Mouse (Mus musculus) right cerebral cortex, postnatal 14 days (tissue): Measurements from ENCODE around the gene Zc3h15.
"Not testable (repeated sequence)": the region's sequence is repeated elsewhere in the genome, so short reads cannot be mapped to it uniquely, and the experiment has no call there.

ENCODE experiments used
- DNase-seq: peaks from one replicate; pipeline ENCODE4 v3.0.0; 2022

Gene Zc3h15

DNA sequence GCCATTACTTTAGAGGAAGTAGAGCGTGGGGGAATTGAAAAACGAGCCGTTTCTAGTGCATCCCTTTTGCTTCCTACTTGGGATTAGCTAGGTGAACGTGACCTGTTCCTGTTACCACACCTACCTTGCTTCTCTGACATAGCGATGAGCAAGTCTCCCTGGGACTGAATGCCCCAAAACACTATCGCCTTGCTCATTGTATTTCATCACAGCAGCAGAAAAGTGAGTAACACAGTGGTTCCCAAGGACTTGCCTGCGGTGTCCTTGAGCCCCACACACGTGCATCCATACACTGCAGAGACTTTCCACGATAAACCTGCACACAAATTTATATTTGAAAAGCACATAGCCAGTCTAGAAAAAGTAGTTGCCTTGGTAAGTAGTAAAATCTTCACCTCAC, 30.7 kb downstream of the Zc3h15 start:
- no peak for DNase-seq

DNA sequence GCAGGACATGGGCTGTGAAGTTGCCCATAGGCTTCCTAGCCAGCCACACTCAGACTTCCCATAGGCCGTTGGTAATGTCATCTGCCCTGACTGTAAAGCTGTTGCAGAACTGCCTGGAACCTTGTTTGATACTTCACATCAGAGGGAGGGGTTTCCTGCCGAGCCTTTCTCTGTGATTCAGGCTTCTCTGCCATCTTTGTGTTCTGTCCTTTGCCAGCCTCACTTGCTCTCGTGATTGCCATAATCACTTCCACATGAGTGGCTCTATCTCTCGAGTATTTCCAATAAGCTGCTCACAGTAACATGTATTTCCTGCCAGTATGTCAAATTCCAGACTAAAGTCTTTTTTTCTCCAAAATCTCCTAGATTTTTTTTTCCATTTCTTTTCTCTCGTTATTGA, 31.4 kb downstream of the Zc3h15 start:
- DNase-seq: no peak

DNA sequence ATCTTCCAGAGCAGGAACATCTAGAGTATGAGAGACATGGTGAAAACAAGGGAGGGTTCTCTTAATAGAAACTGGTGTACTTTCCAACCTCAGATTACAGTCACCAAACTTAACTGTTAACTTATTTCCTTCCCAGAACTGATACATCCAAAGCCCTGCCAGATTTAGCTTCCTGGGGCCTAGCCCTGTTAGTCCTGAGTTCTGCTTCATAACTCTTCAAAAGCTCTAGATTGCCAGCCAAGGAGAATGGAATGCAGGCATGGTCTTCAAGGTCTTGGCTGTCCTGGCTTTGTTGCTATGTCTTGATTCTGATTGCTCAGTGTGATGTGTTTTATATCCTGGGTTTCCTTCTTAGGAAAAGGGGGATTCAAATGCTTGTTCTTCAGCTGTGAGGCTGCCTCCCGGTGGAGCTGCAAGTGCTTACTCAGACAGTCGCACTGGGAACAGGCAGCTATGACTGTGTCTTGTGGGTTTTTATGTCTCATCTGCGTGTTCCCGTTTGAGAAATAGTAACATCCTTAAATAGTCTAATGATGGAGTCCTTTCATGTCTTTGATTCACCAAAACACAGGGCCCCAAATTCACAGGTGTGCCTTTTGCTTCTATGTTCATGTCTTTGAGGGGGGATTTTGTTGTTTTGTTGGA, 32.1 kb downstream of the Zc3h15 start:
- DNase-seq: no peak

DNA sequence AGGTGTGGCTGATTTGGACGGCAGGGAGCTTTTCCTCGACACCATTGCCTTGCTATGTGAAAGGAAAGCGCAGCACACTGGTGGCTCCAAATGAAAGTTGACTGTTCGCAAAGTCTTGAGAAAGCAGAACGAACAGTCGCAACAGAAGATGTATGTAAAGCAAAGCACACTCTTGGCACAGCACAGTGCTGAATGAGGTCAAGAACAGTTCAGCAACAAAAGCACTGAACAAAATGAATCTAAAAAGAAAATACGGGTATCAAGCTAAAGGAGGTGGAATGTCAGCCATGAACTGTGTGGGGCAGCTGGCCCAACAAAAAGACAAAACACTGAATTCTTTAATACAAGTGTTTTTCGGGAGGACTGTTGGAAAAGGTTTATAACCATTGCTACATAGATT, 37.1 kb downstream of the Zc3h15 start:
- DNase-seq: no peak

DNA sequence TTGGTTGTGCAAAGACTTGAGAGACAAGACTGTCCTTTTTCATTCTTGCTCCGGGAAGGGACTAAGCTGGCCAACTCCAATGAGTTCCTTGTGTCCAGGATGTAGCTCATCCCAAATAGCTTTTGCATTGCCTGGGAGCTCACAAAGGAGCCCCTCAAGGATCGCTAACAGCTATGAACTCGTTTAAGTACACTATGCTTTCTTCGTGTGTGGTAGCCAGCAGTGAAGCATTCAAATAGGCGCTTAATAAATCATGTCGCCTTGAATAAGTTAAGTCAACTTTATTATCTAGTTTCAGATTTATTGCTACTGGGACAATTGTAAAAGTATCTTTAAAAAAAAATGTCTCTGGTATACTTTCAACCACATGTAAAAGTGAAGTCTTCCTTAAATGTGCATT, 37.5 kb downstream of the Zc3h15 start:
- DNase-seq: no peak

DNA sequence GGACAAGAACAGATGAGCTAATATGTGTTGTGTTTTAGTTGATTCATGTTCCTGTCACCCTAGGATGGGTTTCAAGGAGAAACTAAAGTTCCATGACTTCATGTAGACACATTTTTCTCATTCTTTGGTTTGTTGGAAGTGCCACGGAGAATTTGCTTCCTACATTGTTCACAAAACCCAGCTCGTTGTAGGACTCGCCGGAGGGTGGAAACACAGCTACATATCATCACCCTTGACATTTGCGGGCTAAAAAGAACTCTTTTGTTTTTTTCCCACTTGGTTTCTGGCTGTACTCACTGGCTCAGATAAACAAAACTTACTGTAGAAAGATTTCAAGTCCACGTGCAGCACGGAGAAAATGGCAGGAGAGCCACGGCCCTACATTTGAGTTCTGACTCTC, 38.0 kb downstream of the Zc3h15 start:
- no peak for DNase-seq

DNA sequence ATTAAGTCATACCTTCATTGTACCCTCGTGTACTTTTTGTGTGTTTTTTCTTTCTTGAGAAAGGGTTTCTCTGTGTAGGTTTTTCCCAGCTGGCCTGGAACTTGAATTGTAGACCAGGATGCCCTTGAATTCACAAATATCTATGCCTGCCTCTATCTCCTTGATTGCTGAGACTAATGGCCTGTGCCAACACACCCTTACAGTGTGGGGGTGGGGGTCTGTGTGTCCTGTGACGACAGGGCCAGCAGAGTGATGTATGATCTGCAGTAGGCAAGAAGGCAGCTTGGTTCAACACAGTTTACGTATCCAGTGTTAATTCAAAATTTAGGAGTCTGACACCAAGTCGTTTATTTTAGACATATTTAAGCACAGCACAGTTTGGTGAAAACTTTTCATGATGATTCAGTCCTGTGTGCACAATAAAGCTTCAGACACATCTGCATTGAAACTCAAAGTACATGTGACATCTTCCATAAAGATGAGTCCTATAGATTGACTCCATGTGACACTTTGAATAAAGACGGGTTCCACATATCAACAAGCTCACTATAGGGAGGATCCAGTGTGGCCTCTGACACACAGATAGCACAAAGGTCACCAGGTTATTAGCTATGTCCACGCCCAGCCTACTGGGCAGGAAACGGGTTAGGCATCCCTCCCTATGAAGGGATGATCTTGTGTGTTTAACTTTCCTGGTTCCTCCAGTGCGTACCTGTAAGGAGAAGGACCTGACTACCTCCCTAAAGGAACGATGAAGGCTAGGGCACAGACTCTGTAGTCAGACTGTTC, 39.7 kb downstream of the Zc3h15 start:
- no peak for DNase-seq

DNA sequence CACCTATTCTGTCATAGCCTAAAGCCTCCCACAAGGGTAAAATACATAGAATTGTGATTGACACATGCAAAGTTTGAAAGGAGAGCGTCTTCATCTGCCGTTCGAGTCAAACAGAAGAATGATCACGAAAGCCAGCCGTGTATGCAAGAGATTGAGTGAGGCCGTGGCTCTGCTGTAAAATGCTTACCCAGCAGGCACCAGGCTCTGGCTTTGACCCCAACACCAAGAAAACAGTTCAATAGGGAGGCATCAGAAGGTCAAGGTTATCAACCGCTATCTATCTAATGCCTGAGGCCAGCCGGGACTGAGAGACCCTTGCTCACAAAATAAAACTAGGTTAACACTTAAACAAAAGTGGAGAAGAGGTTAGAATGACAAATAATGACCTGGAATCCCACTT, 40.5 kb downstream of the Zc3h15 start:
- no peak for DNase-seq

DNA sequence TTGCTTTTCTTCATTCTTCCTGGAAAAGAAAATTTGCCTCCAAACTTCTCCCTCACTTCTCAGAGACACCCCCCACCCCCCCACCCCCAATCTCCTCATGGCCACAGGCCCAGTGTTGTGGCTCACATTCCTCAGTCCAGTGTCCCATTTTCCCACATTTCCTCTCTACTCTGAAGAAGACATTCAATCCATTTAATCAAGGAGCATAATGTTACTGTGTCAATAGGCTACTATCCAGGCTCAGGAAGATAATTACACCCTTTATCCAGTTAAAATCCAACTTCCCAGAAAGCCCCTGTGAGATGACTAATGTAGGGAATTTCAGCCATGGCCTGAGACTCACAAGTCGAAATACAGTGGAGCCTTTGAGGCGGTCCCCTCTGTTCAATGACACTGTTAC, 46.1 kb downstream of the Zc3h15 start:
- no peak for DNase-seq

DNA sequence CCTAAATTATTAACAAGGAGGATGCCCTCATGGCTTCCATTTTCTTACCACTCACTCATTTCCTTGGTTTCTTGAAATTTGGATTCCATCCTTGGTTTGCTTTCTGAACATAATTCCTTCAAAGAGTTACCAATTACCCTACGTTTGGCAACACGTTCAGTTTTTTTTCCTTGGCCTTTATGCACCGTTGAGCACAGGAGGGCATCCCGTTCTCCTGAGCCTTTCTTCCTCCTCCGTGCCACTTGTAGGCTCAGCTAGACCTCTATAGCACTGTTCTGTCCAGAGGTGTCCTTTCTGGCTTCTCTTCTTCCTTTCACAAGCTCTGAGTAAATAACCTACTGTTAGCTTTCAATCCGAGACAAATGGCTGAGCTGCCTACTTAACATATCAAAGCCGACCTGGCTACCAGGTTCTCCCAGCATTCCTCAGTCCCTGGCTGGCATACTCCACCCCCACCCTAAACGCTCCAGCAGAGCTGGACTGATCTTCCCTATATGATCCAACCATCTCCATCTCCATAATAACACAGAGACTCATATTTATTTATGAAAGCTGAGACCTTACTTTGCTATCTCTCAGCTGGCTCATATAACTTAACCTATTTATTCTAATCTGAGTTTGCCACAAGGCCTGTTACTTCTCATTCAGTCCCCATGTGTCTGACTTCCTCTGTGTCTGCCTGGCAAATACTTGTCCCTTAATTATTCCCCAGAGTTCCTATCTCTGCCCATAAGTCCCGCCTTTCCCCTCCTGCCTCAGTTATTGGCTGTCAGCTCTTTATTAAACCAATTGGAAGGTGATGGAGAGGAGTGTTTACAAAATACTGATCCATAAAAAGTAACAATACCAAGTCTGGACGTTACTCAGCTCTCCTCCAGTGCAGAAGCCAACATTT, 48.7 kb downstream of the Zc3h15 start:
- no peak for DNase-seq

DNA sequence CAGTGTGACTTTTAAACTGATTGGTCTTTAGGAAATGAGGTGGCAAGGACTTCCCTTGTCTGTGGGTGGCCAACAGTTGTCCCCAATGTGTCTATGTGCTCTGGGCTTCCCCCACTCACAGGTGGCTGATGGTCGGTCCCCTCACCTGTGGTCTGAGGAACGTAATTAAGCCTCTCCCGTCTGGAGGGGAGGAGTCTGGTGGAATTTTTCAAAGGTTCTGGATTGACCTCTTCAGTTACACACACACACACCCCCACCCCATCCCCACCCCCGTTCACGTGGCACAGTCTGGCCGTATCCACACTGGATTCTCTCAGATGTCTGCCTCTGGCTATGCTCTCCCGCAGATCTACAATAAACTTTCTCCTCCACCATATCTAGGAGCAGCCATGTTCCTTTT, 49.8 kb downstream of the Zc3h15 start:
- no peak for DNase-seq

DNA sequence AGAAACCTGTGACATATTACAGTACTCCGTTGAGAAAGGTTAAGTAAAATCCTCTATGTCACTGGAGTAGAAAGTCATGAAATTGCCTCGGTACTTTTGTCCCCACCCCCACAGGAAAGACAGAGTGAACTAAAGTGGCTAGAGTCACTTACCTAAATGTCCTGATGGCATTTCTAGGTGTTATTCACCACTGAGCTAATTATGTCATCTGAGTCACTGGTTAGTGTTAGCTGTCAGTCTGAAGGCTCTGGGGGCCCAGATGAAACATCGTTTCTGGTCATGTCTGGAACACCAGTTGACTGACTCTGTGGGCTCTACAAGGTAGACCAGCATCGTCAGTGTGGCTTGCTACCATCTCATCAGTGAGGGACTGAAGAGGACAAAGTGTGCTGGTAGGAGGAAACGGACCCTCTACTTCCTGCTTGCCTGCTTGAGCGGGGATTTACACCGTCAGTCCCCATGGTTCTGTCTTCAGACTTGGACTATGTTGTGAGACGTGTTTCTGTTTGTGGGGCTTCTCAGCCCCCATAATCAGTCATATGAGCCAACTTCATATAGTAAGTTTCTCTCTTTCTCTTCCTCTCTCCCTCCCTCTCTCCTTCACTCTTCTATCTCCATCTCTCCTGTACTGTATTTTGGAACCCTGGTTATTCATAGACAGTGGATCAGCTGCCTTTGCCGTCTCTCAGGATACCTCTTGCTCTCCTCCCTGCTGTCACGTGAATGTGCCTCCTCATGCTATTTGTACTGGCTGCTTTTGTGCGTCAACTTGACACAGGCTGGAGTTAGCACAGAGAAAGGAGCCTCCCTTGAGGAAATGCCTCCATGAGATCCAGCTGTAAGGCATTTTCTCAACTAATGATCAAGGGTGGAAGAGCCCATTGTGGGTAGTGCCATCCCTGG, 51.4 kb downstream of the Zc3h15 start:
- DNase-seq: no peak

DNA sequence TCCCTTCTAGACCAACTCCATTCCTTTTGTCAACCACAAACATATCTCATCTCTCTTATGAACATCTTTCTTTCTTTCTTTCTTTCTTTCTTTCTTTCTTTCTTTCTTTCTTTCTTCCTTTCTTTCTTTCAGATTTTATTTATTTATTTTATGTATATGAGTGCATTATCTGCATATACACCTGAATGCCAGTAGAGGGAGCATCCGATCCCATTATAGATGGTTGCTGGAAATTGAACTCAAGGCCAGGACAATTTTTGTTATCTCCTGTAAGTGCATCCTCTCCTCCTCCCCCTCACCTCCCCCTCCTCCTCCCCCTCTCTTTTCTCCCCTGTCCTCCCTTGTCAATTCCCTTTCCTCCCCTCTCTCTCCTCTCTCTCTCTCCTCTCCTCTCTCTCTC, 54.2 kb downstream of the Zc3h15 start:
- DNase-seq: no peak

DNA sequence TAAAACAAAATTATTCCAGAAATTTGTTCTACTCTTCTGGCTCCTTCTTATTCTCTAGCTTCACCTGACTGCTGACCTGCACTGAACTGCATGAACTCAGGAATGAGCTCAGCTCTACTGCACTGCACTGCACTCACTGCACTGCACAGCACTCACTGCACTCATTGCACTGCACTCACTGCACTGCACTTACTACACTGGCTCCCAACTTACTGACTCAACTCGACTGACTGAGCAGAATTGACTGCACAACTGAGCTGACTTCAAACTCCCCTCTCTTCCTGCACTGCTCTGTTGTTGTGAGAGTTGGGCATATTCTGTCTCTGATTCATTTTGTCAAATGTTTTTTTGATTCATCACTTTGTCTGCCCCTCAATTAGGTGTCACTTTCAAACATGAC, 55.1 kb downstream of the Zc3h15 start:
- DNase-seq: no peak

DNA sequence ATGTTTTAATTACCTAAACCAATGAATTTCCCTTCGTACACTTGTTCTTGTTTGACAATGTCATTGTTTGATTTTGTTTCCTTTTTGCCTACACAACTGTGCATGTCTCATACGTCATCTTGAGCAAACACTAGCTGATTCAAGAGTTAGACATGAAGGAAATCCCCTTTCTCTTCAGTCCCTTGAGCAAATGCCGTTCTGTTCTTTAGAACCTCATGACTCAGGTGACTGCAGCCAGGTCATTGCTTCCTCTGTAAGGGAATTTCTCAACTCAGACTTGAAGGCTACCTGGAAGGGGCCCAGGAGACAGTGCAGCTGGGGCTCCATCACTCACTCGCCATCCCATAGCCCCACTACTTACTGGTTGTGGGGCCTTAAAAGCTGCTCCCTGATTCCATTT, 56.4 kb downstream of the Zc3h15 start:
- no peak for DNase-seq

DNA sequence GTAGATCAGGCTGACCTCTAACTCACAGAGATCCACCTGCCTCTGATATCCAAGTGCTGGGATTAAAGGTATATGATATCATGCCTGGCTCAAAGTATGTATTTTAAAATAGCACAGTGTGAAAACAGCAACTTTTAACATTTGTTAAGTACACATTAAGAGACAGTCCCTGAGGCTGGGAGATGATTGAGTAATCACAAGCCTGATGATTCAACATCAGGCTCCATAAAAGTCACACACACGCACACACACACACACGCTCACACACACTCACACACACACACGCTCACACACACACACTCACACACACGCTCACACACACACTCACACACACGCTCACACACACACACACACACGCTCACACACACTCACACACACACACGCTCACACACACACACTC, 58.2 kb downstream of the Zc3h15 start:
- DNase-seq: no peak

DNA sequence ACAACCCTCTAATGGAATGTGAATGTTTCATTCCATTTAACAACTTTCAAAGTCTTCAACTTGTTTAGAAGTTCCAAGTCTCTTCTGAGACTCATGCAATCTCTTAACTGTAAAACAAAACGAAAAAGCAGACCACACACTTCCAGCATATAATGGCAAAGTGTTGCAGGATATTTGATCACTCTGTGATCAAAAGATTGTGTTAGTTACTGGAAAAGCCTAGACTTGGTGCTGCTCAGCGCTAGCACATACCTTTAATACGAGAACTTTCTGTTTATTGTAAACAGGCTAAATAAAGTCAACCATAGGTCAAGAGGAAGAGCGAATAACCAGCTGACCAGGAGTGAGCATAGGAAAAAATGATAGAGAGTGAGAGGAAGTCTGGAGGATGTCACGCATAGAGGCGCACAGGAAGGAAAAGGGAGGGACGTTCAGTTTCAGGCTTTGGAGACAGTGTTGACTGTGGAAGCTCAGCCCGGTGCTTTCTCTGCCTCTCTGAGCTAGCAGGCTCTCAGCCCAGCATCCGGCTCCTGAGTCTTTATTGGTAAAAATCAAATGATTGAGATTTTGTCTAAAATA, 61.4 kb downstream of the Zc3h15 start:
- DNase-seq: no peak

DNA sequence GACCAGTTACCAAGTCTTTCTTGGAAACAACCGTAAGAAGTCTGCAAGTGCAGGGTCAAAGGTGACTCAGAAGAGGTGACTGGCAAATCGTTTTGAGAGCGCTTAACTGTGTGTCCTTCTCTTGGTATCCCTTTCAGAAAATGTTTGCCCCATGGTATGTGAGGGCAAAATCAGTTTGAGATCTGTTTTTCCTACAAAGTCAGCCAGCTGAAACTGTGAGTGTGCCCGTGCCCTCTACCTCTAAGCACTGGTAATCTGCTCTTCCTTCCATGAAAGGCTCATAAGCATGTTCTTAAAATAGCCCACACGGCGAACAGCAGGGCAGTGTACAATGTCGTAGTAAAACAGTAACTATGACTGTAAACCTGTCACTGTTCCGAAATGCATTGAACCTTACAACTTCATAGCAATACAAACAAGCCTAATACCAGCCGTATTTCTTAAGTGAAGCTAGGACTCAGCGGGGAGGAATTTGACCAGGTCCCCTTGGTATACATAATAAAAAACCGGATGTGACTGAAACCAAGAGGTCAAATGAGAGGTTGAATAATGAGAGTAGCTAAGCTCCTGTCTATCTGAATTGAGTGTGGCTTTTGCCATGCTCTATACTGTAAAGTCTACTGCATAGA, 65.8 kb downstream of the Zc3h15 start:
- no peak for DNase-seq

DNA sequence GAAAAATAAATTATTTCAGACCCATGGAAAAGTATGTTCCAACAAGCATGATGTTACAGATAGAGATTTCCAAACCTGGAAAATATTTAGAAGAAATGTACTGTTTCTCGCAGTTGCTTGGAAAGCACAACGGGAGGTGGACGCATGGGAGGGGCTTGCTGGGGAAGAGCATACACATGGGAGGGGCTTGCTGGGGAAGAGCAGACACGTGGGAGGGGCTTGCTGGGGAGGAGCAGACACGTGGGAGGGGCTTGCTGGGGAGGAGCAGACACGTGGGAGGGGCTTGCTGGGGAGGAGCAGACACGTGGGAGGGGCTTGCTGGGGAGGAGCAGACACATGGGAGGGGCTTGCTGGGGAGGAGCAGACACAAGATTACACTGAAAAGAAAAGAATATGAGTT, 69.0 kb downstream of the Zc3h15 start:
- not testable (repeated sequence) for DNase-seq

DNA sequence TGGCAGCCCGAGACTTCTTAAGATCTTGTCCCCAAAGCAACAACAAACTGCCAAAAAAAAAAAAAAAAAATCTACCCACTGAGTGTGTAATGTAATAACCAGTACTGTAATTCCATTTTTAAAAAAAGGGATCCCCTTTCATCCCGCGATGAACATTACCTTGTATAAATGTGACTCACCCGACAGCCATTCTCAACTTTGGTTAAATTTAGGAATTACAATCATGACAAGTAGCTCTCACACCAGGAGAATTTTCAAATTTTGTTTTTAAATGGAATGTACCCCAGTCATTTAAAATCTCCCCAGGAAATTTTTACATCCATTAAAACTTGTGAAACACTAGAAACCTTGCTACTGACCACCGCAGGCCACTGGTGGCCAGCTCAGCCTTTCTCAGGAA, 69.7 kb downstream of the Zc3h15 start:
- DNase-seq: no peak
